Mouse (Mus musculus) liver, adult 2 months (tissue): ENCODE data around the gene Otc. TPM values are rescaled to one million over a fixed set of nuclear protein-coding genes. Genes with fewer than 3 reads are reported as not detected.

ENCODE experiments used
- DNase-seq: peaks from one replicate; pipeline ENCODE4 v3.0.0-alpha.2; 2011; ENCODE audit warnings: low read depth, low spot score; ENCODE audit errors: extremely low read depth
- H3K27ac ChIP-seq: fragments of 200-500 bp; replicated peaks from 2 replicates; pipeline ENCODE4 v1.5.1; 2012; ENCODE audit warnings: low read depth, mild to moderate bottlenecking, control low read depth, inconsistent platforms, low read length; ENCODE audit not compliant: insufficient read depth
- H3K27me3 ChIP-seq: fragments of 200-500 bp; 2 replicates; pipeline ENCODE4 v1.6.1; 2012; ENCODE audit warnings: mild to moderate bottlenecking, moderate library complexity, low read length, inconsistent platforms; ENCODE audit not compliant: control insufficient read depth, insufficient read depth
- H3K36me3 ChIP-seq: fragments of 200-500 bp; 2 replicates; pipeline ENCODE4 v1.6.1; 2012; ENCODE audit warnings: low read length, inconsistent platforms; ENCODE audit not compliant: control insufficient read depth, insufficient read depth
- H3K4me1 ChIP-seq: fragments of 200-500 bp; 2 replicates; pipeline ENCODE4 v1.6.1; 2011; ENCODE audit warnings: low read length; ENCODE audit not compliant: control insufficient read depth, insufficient read depth
- H3K4me3 ChIP-seq: fragments of 200-500 bp; 2 replicates; pipeline ENCODE4 v1.5.1; 2011; ENCODE audit warnings: low read depth, mild to moderate bottlenecking, control low read depth, low read length, moderate library complexity; ENCODE audit not compliant: insufficient read depth
- H3K79me2 ChIP-seq: fragments of 200-500 bp; 2 replicates; pipeline ENCODE4 v1.6.1; 2012; ENCODE audit warnings: inconsistent platforms, mild to moderate bottlenecking, low read length, moderate library complexity; ENCODE audit not compliant: control insufficient read depth, insufficient read depth
- H3K9ac ChIP-seq: fragments of 200-500 bp; 2 replicates; pipeline ENCODE4 v1.6.1; 2012; ENCODE audit warnings: low read depth, mild to moderate bottlenecking, control low read depth, inconsistent platforms, low read length
- CTCF ChIP-seq: fragments of 200-500 bp; IDR thresholded peaks from 2 replicates; pipeline ENCODE4 v1.5.1; 2011; ENCODE audit warnings: low read depth, low read length, control low read depth
- POLR2A ChIP-seq: fragments of 200-500 bp; IDR thresholded peaks from 2 replicates; pipeline ENCODE4 v1.6.1; 2011; ENCODE audit warnings: low read length, control low read depth; ENCODE audit not compliant: insufficient read depth; ENCODE audit errors: extremely low read depth
- WGBS: fragments of 180-500 bp; shearing (Covaris S2); methylation state at CpG from one replicate; pipeline ENCODE4 v1.1.7; 2018; 5-methylcytosine and 5-hydroxymethylcytosine counted together
- polyA plus RNA-seq: library from polyadenylated mRNA; depleted of rRNA; stranded (reverse); fragments of >200 nt; gene quantifications from 2 replicates; pipeline ENCODE4 v1.2.3, GENCODE M21; 2012; rRNA removed
- total RNA-seq: library from RNA; depleted of rRNA; stranded (reverse); fragments of >200 nt; gene quantifications from 2 replicates; pipeline ENCODE4 v1.2.3, GENCODE M21; 2014; rRNA removed

Gene Otc
- total RNA-seq = 480 and 581 TPM in 2 replicates
- 123 TPM in 2 replicates for polyA plus RNA-seq

DNA sequence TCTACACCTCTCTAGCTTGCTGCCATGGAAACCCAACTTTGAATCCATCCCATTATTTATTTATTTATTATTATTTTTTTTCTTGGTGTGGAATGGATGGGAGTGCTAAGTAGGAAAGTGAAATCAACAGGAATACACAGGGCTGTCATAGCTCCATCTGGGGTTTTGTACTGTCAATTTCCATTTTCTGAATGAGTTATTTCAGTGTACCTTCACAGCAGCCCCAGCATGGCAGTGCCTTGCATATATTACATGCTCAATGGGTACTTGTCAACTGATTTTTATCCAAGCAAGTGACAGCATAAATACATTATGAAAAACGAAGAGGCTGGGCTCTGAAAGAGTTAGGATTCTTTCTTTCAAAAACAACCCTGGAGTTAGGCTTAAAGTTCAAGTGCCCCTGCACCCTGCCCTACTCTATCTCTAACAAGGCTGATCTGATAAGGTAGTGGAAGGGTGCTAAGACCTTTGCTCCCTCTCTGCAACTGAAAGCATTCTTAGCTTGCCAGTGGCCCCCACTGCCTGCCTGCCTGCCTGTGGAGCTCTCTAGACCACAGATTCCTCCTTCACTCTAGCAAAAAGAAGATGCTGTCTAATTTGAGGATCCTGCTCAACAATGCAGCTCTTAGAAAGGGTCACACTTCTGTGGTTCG, at the start of gene Otc:
Otc (plus strand) TSS at position 454 of the 653 bp plus-strand sequence.
- Histone ChIP-seq H3K9ac (peak within 1 kb of the TSS; percentile 84), H3K36me3 (no peaks in the 10 kb centered on the region; the same call in 1 of the 2 replicates), H3K4me1 (no peaks in the 10 kb centered on the region; the same call in 1 of the 2 replicates), H3K4me3 (peak within 1 kb of the TSS; percentile 90), H3K27ac (peak within 1 kb of the TSS; percentile 91), H3K79me2 (no peaks in the 10 kb centered on the region), H3K27me3 (no peaks in the 10 kb centered on the region)
- peak; percentile 86 for DNase-seq
- 14% methylated on average over 2 of the region's 2 CpGs for WGBS
- TF ChIP-seq POLR2A = peak; percentile 48; the same call in 1 of the 2 replicates
- no peak for TF ChIP-seq CTCF

- 90% methylated on average over 5 of the region's 5 CpGs for WGBS
- Histone ChIP-seq H3K36me3 (no peaks in the 10 kb centered on the region; the same call in 1 of the 2 replicates), H3K27me3 (no peaks in the 10 kb centered on the region), H3K79me2 (no peaks in the 10 kb centered on the region), H3K4me1 (no peaks in the 10 kb centered on the region), H3K4me3 (no peak overlapping the region), H3K9ac (no peak overlapping the region), H3K27ac (no peak overlapping the region)
- no peak for DNase-seq
- no peak for TF ChIP-seq CTCF
- TF ChIP-seq POLR2A = no peak
Measured at GRCm38 (mm10) chrX:10205937-10206336, 46.2 kb upstream of the Otc start.

- Histone ChIP-seq H3K27ac (peak overlapping the region; percentile 82), H3K36me3 (no peaks in the 10 kb centered on the region), H3K79me2 (no peaks in the 10 kb centered on the region), H3K9ac (peak overlapping the region; percentile 88), H3K4me1 (no peaks in the 10 kb centered on the region), H3K4me3 (peak overlapping the region; percentile 99), H3K27me3 (no peaks in the 10 kb centered on the region)
- DNase-seq = peak; percentile 67
- under 1% methylated on average over 16 of the region's 16 CpGs for WGBS
- TF ChIP-seq CTCF (no peak), POLR2A (no peak)
Measured at GRCm38 (mm10) chrX:10215972-10216371, 36.1 kb upstream of the Otc start.

DNA sequence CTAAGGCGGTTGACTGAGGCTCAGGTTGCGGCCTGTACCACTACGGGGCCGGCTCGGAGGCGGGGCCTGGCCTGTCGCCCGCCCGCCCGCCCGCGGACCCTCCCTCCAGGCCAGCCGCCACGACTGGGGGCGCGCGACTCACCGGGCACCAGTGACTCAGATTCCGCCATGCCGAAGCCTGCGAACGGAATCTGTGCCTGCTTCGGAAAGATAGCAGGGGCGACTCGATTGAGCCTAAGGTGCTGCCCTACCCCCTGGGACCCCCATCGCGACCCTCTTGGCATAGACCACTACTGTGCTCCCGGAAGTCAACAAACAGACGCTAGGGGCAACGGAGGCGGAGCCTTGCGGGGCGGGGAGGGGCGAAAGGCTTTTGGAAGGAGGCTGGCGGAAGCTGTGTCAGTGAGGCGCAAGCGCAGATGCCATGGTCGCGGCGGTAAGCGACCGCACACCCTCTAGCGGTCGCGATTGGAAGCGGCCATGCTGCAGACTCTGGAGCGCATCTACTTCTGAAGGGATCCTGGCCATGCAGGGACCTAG, 35.6 kb upstream of the Otc start, which contains the start of gene Rpgr:
Rpgr (minus strand) TSS at position 511 of the 540 bp plus-strand sequence.
- peak within 1 kb of the TSS; percentile 88 for H3K9ac ChIP-seq
- no peaks in the 10 kb centered on the region for H3K27me3 ChIP-seq
- TF ChIP-seq CTCF = peak; percentile 81
- TF ChIP-seq POLR2A = no peak
- no peaks in the 10 kb centered on the region for H3K79me2 ChIP-seq
- DNase-seq = peak; percentile 76
- 1% methylated on average over 35 of the region's 47 CpGs for WGBS
- no peaks in the 10 kb centered on the region for H3K36me3 ChIP-seq
- no peaks in the 10 kb centered on the region for H3K4me1 ChIP-seq
- H3K4me3 ChIP-seq = peak within 1 kb of the TSS; percentile 99
- H3K27ac ChIP-seq = peak within 1 kb of the TSS; percentile 82

DNA sequence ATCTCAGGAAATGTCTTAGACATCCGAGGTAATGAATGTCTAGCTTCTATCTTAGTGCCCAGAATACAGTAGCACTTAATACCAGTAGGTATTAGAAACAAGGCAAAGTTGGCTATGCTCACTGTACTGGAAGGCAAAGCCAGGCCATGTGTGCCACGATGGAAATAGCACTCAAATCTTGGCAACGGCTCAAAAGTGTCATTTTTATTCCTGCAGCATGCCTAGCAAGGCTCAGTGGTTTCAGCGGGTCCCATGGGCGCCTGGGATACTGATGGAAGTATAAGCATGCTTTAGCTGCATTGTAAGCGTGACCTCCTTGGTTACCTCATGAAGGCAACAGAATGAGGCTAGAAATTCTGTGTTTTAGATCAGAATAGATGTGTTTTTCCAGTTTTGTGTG, 32.8 kb upstream of the Otc start:
- no peaks in the 10 kb centered on the region for H3K79me2 ChIP-seq
- H3K27me3 ChIP-seq = no peaks in the 10 kb centered on the region
- no peak for DNase-seq
- H3K4me3 ChIP-seq = no peak overlapping the region
- no peaks in the 10 kb centered on the region for H3K4me1 ChIP-seq
- H3K9ac ChIP-seq = no peak overlapping the region
- H3K36me3 ChIP-seq = no peaks in the 10 kb centered on the region
- 73% methylated on average over 6 of the region's 6 CpGs for WGBS
- TF ChIP-seq CTCF (no peak), POLR2A (no peak)
- H3K27ac ChIP-seq = no peak overlapping the region

GRCm38 (mm10) chrX:10233051-10233450, 19.1 kb upstream of the Otc start:
- no peak for TF ChIP-seq POLR2A
- TF ChIP-seq CTCF = 0 out of 2 replicates have a peak, but pooled peaks have one; percentile 8
- H3K4me3 ChIP-seq = no peak overlapping the region
- H3K4me1 ChIP-seq = no peaks in the 10 kb centered on the region
- H3K27me3 ChIP-seq = no peaks in the 10 kb centered on the region
- DNase-seq = peak; percentile 53
- H3K27ac ChIP-seq = no peak overlapping the region
- no peak overlapping the region for H3K9ac ChIP-seq
- no peaks in the 10 kb centered on the region for H3K79me2 ChIP-seq
- WGBS = 41% methylated on average over 2 of the region's 2 CpGs
- H3K36me3 ChIP-seq = no peaks in the 10 kb centered on the region
